Mouse (Mus musculus) neural tube, embryonic 13.5 days (tissue): Measurements from ENCODE around the gene Spdl1. TPM values are rescaled to one million over a fixed set of nuclear protein-coding genes. Genes with fewer than 3 reads are reported as not detected.
A peak's percentile ranks its signal among the peaks of the same experiment; 100 is the strongest.
"Not testable (repeated sequence)": the region's sequence is repeated elsewhere in the genome, so short reads cannot be mapped to it uniquely, and the experiment has no call there.

Experiments
- ATAC-seq: fragments of 200-750 bp; cut with Nextera tagmentation; 2 replicates; pipeline ENCODE4 v1.8.0; 2017; ENCODE audit warnings: low read depth, mild to moderate bottlenecking, moderate TSS enrichment, moderate library complexity
- H3K27ac ChIP-seq: fragments of 300-500 bp; sonication (generic); replicated peaks from 2 replicates; pipeline ENCODE4 v1.5.1; 2015; ENCODE audit warnings: moderate library complexity, mild to moderate bottlenecking, inconsistent platforms
- H3K27me3 ChIP-seq: fragments of 300-500 bp; sonication (generic); 2 replicates; pipeline ENCODE4 v1.6.1; 2015; ENCODE audit warnings: mild to moderate bottlenecking, inconsistent platforms
- H3K36me3 ChIP-seq: fragments of 300-500 bp; sonication (generic); 2 replicates; pipeline ENCODE4 v1.6.1; 2015; ENCODE audit warnings: mild to moderate bottlenecking, inconsistent platforms
- H3K4me1 ChIP-seq: fragments of 300-500 bp; sonication (generic); replicated peaks from 2 replicates; pipeline ENCODE4 v1.6.1; 2015; ENCODE audit warnings: inconsistent platforms
- H3K4me2 ChIP-seq: fragments of 300-500 bp; sonication (generic); 2 replicates; pipeline ENCODE4 v1.6.1; 2015; ENCODE audit warnings: inconsistent platforms, mild to moderate bottlenecking, moderate library complexity
- H3K4me3 ChIP-seq: fragments of 300-500 bp; sonication (generic); 2 replicates; pipeline ENCODE4 v1.5.1; 2015; ENCODE audit warnings: mild to moderate bottlenecking, inconsistent platforms
- H3K9ac ChIP-seq: fragments of 300-500 bp; sonication (generic); 2 replicates; pipeline ENCODE4 v1.6.1; 2015; ENCODE audit warnings: moderate library complexity, mild to moderate bottlenecking, inconsistent platforms
- H3K9me3 ChIP-seq: fragments of 300-500 bp; sonication (generic); 2 replicates; pipeline ENCODE4 v1.6.1; 2016; ENCODE audit warnings: inconsistent platforms
- WGBS: fragments of 180-500 bp; shearing (Covaris S2); methylation state at CpG from one replicate; pipeline ENCODE4 v1.1.7; 2015; 5-methylcytosine and 5-hydroxymethylcytosine counted together
- polyA plus RNA-seq: library from polyadenylated mRNA; unstranded; fragments of >200 nt; fragmentation: Nextera tagmentation; extraction: Ambion mirVana; gene quantifications from 2 replicates; pipeline ENCODE4 v1.2.1, GENCODE M21; 2015

The Spdl1 gene
- polyA plus RNA-seq, 1 experiment from 2014 or later = 3.5 TPM

- Histone ChIP-seq H3K36me3 (no peaks in the 10 kb centered on the region), H3K9me3 (no peaks in the 10 kb centered on the region), H3K9ac (no peak overlapping the region), H3K4me2 (no peak overlapping the region), H3K27me3 (peaks cover 8% of the 10 kb centered on the region; the same call in 1 of the 2 replicates), H3K27ac (no peak overlapping the region), H3K4me3 (no peak overlapping the region), H3K4me1 (no peaks in the 10 kb centered on the region)
- WGBS = 80% methylated on average over 22 of the region's 22 CpGs
- no peak for ATAC-seq
Measured at GRCm38 (mm10) chr11:34845567-34846267, 12.3 kb upstream of the Spdl1 start.

- Histone ChIP-seq H3K9me3 (no peaks in the 10 kb centered on the region), H3K27me3 (peaks cover 8% of the 10 kb centered on the region; the same call in 1 of the 2 replicates), H3K27ac (no peak overlapping the region), H3K9ac (no peak overlapping the region), H3K4me2 (no peak overlapping the region), H3K36me3 (no peaks in the 10 kb centered on the region), H3K4me1 (no peaks in the 10 kb centered on the region), H3K4me3 (no peak overlapping the region)
- 37% methylated on average over 5 of the region's 5 CpGs for WGBS
- ATAC-seq = no peak
Measured at GRCm38 (mm10) chr11:34843517-34843916, 10.1 kb upstream of the Spdl1 start.

- Histone ChIP-seq H3K4me3 (no peak overlapping the region), H3K4me2 (no peak overlapping the region), H3K36me3 (no peaks in the 10 kb centered on the region), H3K9ac (no peak overlapping the region), H3K9me3 (no peaks in the 10 kb centered on the region), H3K27ac (no peak overlapping the region), H3K4me1 (no peaks in the 10 kb centered on the region), H3K27me3 (peaks cover 8% of the 10 kb centered on the region; the same call in 1 of the 2 replicates)
- ATAC-seq = no peak
- WGBS = 42% methylated on average over 5 of the region's 5 CpGs
Measured at GRCm38 (mm10) chr11:34840283-34840682, 6.8 kb upstream of the Spdl1 start.

DNA sequence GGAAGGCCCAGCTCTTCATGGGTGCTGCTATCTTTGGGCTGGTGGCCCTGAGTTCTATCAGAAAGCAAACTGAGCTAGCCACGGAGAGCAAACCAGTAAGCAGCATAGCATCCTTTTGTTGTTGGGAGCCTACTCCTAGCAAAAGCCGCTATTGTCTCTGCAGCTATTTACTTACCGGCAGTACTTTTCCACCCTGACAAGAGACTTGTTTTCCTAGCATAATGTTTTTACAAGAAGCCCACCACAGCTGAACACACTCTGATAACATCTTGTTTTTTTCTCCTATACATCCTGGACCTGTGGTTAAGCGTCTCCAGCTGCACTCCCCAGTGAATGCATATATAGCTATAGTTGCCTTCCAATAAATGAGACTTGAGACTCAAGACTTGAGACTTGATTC lies 5.6 kb upstream of the Spdl1 start:
- no peak overlapping the region for H3K27ac ChIP-seq
- H3K9me3 ChIP-seq = no peaks in the 10 kb centered on the region
- H3K4me2 ChIP-seq = no peak overlapping the region
- H3K27me3 ChIP-seq = peaks cover 8% of the 10 kb centered on the region; the same call in 1 of the 2 replicates
- H3K9ac ChIP-seq = no peak overlapping the region
- H3K4me1 ChIP-seq = peaks cover 6% of the 10 kb centered on the region
- no peaks in the 10 kb centered on the region for H3K36me3 ChIP-seq
- 54% methylated on average over 4 of the region's 4 CpGs for WGBS
- no peak for ATAC-seq
- H3K4me3 ChIP-seq = no peak overlapping the region

- Histone ChIP-seq H3K4me2 (no peak overlapping the region), H3K27ac (no peak overlapping the region), H3K9me3 (no peaks in the 10 kb centered on the region), H3K27me3 (no peaks in the 10 kb centered on the region), H3K36me3 (no peaks in the 10 kb centered on the region), H3K4me3 (no peak overlapping the region), H3K9ac (no peak overlapping the region), H3K4me1 (peaks cover 16% of the 10 kb centered on the region)
- ATAC-seq = no peak
- 48% methylated on average over 2 of the region's 2 CpGs for WGBS
Measured at GRCm38 (mm10) chr11:34836272-34836671, 2.8 kb upstream of the Spdl1 start.

- Histone ChIP-seq H3K4me3 (peak overlapping the region; percentile 74), H3K4me1 (peaks cover 16% of the 10 kb centered on the region), H3K36me3 (peaks cover 8% of the 10 kb centered on the region; the same call in 1 of the 2 replicates), H3K9ac (peak overlapping the region; percentile 78), H3K9me3 (no peaks in the 10 kb centered on the region), H3K4me2 (peak overlapping the region; percentile 67), H3K27ac (no peak overlapping the region), H3K27me3 (no peaks in the 10 kb centered on the region)
- 14% methylated on average over 4 of the region's 5 CpGs for WGBS
- ATAC-seq = peak; percentile 37; the same call in 1 of the 2 replicates
Measured at GRCm38 (mm10) chr11:34832678-34833077, 763 bp downstream of the Spdl1 start.

- Histone ChIP-seq H3K4me2 (no peak overlapping the region), H3K4me1 (peaks cover 5% of the 10 kb centered on the region), H3K27ac (no peak overlapping the region), H3K4me3 (no peak overlapping the region), H3K36me3 (peaks cover 20% of the 10 kb centered on the region), H3K27me3 (no peaks in the 10 kb centered on the region), H3K9ac (no peak overlapping the region), H3K9me3 (no peaks in the 10 kb centered on the region)
- 97% methylated on average over 3 of the region's 3 CpGs for whole genome bisulfite sequencing
- ATAC-seq = no peak
Measured at GRCm38 (mm10) chr11:34827803-34828202, 5.6 kb downstream of the Spdl1 start.

DNA sequence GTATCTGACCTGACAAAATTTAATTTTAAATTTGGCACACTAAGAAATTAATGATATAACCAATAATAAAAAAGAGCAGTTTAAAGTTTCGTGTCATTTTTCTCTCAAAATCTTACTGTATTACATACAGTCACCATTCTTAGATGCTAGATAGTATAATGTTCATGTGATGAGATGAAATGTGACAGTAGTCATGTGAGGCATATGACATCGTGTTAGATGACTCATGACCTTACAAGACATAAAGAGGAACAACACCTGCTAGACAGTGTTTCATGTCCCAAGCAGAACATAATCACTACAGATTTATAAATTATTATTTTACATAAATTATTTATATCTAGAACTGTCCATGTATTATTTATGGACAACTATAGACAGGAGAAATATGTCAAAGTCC lies 6.5 kb downstream of the Spdl1 start:
- Histone ChIP-seq H3K27me3 (no peaks in the 10 kb centered on the region), H3K4me2 (no peak overlapping the region), H3K4me3 (no peak overlapping the region), H3K27ac (no peak overlapping the region), H3K9ac (no peak overlapping the region), H3K36me3 (peaks cover 26% of the 10 kb centered on the region), H3K4me1 (no peaks in the 10 kb centered on the region), H3K9me3 (no peaks in the 10 kb centered on the region)
- 96% methylated on average over 2 of the region's 2 CpGs for WGBS
- no peak for ATAC-seq

GRCm38 (mm10) chr11:34824791-34825190 lies 8.7 kb downstream of the Spdl1 start:
- Histone ChIP-seq H3K36me3 (peaks cover 27% of the 10 kb centered on the region), H3K4me2 (no peak overlapping the region), H3K4me1 (no peaks in the 10 kb centered on the region), H3K27me3 (no peaks in the 10 kb centered on the region), H3K9ac (no peak overlapping the region), H3K27ac (no peak overlapping the region), H3K9me3 (no peaks in the 10 kb centered on the region), H3K4me3 (no peak overlapping the region)
- 96% methylated on average over 4 of the region's 4 CpGs for WGBS
- ATAC-seq = no peak

GRCm38 (mm10) chr11:34814767-34815166 lies 18.7 kb downstream of the Spdl1 start:
- Histone ChIP-seq H3K4me1 (no peaks in the 10 kb centered on the region), H3K36me3 (peaks cover 25% of the 10 kb centered on the region), H3K9me3 (no peaks in the 10 kb centered on the region), H3K4me3 (no peak overlapping the region), H3K27ac (no peak overlapping the region), H3K27me3 (no peaks in the 10 kb centered on the region), H3K4me2 (no peak overlapping the region), H3K9ac (no peak overlapping the region)
- WGBS = 9% methylated on average over 2 of the region's 2 CpGs
- ATAC-seq = no peak

- 82% methylated on average over 6 of the region's 6 CpGs for WGBS
- H3K9ac ChIP-seq = no peak overlapping the region
Measured at GRCm38 (mm10) chr11:34814319-34814718, 19.1 kb downstream of the Spdl1 start.

DNA sequence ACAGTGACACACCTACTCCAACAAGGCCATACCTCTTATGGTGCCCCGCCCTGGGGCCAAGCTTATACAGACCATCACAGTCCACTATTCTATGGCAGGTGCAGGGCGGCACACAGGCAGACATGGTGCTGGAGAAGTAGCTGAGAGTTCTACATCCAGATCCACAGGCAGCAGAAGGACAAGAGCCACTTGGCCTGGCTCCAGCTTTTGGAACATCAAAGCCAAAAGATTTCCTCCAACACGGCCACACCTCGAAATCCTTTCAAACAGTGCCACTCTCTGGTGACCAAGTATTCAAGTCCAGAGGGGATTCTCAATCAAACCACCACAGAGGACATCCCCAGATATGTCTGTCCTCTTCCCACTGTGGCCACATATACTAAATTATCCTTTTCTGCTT lies 28.4 kb downstream of the Spdl1 start:
- not testable (repeated sequence) for H3K36me3 ChIP-seq, H3K4me3 ChIP-seq, H3K9ac ChIP-seq, ATAC-seq, H3K27me3 ChIP-seq, H3K27ac ChIP-seq, H3K4me2 ChIP-seq, H3K4me1 ChIP-seq, H3K9me3 ChIP-seq
- 76% methylated on average over 4 of the region's 4 CpGs for WGBS

More at GRCm38 (mm10) chr11:34814319-34814718, 19.1 kb downstream of the Spdl1 start:
- H3K27me3 ChIP-seq = no peaks in the 10 kb centered on the region
- no peak overlapping the region for H3K4me3 ChIP-seq
- H3K36me3 ChIP-seq = peaks cover 25% of the 10 kb centered on the region
- H3K4me2 ChIP-seq = no peak overlapping the region
- H3K9me3 ChIP-seq = no peaks in the 10 kb centered on the region
- ATAC-seq = no peak
- no peak overlapping the region for H3K27ac ChIP-seq
- H3K4me1 ChIP-seq = no peaks in the 10 kb centered on the region

DNA sequence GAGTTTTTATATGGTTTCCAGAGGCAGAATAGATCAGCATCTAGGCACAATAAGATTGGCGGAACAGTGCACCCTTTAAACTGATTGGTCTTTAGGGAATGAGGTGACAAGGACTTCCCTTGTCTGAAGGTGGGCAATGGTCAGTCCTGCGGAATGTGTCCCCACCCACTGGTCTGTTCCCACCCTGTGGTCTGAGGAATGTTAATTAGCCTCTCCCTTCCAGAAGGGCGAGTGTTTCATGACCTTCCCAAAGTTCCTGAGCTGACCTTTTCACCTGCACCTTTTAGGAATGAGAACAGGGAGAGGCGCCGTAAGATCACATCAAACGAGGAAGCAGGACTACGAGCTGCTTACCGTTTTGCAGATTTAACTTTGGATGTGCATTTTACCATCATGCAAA lies 35.4 kb downstream of the Spdl1 start:
- H3K9me3 ChIP-seq, H3K4me2 ChIP-seq, H3K4me1 ChIP-seq, ATAC-seq, H3K27me3 ChIP-seq, H3K4me3 ChIP-seq, H3K9ac ChIP-seq, H3K27ac ChIP-seq, H3K36me3 ChIP-seq: not testable (repeated sequence)
- 68% methylated on average over 8 of the region's 8 CpGs for WGBS
